Mouse (Mus musculus) urinary bladder, adult 18-20 months (tissue): ENCODE measurements around the gene Scnm1.
"Not testable (repeated sequence)": the region's sequence is repeated elsewhere in the genome, so short reads cannot be mapped to it uniquely, and the experiment has no call there.

ENCODE experiments used
- DNase-seq, 2 experiments: peaks; one replicate each; pipeline ENCODE4 v3.0.0; 2022; ENCODE audit warnings: low spot score in 2 of 2, mixed read lengths in 2 of 2

The Scnm1 gene

DNA sequence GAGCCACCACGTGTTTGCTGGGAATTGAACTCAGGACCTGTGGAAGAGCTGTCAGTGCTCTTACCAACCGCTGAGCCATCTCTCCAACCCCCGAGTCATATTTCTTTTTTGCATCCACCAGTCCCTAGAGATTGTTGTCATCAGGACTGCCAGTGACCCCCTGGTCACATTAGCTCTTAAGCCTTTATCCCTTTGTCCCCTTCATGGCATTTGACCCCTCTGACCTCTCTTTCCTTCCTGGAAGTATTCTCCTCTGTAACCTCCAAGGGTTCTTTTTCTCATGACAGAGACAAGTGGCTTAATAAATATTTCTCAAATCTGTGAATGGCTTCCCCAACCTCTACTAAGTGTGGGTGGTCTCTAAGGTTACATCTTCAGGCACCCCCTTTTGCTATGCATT lies 14.1 kb upstream of the Scnm1 start:
- DNase-seq, result no peak

DNA sequence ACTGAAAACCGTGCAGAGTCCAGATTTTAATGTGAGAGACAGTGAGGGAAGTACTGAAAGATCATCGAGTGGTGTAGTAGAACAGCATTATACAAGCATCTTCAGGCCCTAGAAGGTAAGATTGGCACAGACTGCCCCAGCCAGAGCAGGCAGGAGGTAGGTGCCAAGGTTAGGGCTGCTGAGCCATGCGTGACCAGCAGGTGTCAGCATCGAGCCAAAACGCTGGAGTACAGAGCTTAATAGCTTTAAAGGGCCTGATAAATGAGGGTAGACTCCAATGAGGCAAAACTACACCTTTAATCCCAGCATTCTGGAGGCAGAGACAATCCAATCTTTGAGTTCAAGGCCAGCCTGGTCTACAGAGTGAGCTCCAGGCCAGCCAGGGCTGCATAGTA lies 8.8 kb upstream of the Scnm1 start:
- DNase-seq, result peak; percentile 74 to 84

DNA sequence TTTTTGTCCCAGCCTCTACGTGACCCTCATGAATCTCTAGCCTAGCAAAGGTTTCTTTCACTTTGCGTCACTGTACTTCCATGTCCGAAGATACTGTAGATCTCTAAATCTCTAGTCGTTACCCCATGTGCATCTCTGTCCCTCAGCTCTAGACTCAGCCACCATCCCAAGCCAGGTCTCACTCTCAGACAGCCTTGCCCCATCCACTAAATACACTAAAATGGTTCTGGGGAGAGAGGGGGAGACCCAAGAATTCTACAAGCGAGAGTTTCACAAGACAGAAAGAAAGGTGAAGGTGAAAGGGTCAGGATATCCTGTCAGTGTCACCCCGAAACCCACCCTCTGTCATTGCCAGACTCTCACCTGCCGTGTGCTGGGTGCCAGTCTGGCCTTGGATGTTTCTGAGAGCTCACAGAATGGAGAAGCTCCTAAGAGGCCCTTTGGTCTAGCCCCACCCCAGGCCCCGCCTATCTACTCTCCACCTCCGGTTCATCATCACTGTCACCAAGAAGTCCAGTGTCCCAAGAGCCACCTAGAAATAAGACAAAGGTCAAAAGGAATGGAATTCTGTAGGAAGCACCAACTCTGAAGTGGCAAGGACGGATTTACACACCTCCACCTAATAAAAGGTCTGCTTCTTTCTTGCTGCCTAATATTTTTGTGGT lies 8.3 kb upstream of the Scnm1 start, which contains the start of gene Tnfaip8l2:
Gene Tnfaip8l2, minus strand, starts transcription at position 409 of the 665 bp plus-strand sequence.
- DNase-seq, result no peak

DNA sequence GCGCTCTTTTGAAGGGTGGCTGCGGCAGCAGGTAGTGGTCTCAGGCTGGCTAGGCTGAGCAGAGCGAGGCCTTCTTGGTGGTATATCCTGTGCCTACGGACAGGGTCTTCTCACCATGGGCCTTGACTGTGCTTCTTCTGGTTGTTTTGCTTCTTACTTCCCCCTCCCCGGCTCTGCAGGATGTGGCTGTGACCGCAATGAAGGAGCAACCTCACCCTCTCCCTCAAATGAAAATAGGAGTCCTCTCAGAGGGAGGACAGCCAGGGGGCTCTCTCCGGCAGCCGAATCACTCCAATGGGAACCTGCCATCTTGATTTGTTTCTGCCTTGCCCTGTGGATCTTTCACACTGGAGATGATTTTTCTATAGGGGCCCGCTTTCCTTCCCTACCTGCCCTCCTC lies 7.7 kb upstream of the Scnm1 start:
- DNase-seq, result no peak

GRCm38 (mm10) chr3:95140795-95141194 lies 7.0 kb upstream of the Scnm1 start:
- no peak for DNase-seq

GRCm38 (mm10) chr3:95140289-95140595 lies 6.4 kb upstream of the Scnm1 start:
- no peak for DNase-seq

GRCm38 (mm10) chr3:95139586-95140288 lies 5.9 kb upstream of the Scnm1 start:
- DNase-seq, result no peak

DNA sequence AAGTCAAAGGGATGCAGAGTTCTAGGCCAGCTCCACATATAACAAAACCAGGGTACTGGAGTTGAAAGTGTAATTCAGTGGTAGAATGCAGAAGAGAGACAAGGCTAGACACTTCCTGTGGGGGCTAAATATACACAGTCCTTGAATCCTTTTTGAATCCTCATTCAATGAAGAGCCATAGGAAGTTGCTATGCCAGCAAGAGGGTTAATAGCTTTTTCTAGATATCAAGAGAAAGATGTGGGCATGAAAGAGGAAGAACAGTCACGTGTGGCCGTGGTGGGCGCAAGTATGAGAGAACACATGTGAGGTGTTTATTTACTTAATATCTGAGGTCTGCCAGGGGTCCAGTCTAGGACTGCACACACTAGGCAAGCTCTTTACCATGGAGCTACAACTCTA lies 2.5 kb upstream of the Scnm1 start:
- DNase-seq, result no peak

DNA sequence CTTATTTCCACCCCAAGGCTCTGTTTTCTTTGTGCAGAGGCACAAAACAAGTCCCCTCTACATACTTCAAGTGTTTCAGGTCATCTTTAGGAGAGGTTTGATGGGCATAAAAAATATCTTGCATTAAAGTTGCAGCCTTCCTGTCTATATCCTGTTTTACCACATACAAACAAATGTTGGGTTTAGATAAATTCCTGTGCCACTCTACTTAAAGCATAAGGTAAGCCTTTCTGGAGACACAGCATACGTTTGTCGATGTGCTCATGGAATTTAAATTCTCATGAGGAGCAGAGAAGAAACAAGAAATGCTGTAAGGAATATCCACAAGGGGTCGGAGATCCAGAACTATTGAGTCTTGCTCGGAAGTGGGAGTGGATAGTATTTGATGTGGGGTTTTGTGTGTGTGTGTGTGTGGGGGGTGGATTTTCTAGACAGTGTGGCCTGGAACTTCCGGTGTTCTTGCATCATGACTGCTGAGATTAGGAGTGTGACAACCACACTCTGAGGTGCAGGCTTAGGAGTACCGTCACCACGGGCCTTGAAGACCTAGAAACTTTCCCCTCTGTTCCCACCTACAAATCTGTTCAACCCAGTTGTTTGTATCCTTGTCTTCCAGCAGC lies 1.7 kb upstream of the Scnm1 start:
- no peak for DNase-seq

- peak in 1 of 2 experiments; percentile 53 for DNase-seq
These were observed 1.2 kb upstream of the Scnm1 start for GRCm38 (mm10) chr3:95135023-95135422.

DNA sequence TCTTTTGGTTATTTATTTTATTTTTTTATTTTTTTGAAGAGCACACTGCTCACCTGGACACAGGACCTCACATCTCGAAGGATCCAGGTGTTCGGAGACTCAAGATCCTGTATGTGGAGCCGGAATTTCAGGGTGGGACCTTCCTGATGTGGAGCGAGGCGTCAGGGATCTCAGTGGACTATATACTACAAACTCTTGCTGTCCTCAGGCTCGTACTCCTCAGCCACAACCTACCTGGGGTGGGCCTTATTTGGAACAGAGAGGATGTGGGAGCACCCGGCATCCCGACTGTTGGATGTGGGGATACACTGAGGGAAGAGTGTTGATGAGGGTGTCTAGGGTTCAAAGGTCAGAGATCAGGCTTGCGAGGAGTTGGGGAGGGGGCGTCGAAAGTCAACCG lies 322 bp upstream of the Scnm1 start:
- DNase-seq, result not testable (repeated sequence)

DNA sequence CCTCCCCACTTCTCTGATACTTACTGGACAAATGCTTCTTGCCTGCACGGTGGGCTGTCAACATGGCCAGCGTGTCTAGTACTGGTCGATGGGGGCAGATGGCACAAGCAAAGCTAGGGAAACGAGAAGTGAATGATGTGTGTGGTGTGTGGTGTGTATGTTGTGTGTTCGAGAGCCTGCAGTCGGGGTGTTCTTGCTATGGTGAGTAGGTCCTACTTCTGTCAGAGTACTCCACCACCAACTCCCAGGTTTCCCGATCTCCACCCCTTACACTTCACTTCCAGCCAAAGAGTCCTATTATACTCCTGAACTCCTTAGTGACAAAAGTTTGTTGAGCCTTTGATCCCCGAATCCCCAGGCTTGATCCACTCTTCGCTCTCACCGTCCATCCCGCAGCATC lies 635 bp downstream of the Scnm1 start:
- no peak for DNase-seq

DNA sequence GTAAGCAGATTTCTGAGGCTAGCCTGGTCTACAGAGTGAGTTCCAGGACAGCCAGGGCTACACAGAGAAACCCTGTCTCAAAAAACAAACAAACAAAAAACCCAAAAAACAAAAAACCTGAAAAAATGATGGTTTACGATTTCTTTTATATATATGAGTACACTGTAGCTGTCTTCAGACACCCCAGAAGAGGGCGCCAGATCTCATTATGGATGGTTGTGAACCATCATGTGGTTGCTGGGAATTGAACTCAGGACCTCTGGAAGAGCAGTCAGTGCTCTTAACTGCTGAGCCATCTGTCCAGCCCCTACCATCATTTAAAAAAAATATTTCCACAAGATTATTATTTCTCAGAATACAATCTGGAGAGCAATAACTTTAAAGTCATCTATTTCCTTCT lies 1.4 kb downstream of the Scnm1 start:
- DNase-seq, result not testable (repeated sequence)

DNA sequence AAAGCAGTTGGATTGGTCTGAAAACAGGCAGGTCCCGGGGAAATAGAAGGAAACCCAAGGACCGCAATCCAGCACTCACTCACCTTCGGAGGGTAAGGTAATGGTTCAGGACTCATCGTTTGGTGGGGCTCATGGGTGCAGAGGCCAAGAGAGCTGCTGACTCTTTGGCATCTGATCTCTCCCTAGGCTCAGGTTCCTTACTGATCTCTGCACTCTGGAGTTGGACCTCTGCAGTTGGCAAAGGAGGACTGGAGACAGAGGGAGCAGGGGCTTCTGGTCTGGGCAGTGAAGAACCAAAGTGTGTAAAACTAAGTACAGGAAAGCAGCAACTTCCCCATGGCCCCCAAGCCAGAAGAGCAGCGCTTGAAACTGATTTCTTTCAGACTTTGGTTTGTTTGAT lies 3.7 kb downstream of the Scnm1 start:
- no peak for DNase-seq

DNA sequence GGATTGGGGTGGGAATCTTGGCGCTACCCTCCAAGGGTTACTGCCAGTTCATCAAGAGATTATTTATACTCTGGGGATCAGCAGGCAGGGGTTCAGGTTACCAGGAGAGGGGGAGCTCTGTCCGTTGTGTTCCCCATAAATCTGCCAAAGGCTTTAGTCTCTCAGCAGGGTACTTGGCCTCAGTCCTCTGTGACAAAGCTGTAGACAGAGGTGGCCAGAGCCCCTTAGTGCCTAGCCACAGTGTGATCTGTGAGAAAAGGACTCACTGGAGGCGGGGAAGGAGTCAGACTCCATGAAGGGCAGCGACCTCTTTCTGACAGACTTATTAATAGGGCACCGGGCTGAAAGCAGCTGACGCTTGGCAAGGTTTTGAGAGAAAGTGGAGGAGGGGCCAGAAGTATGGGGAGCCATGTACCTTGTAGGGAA lies 4.6 kb downstream of the Scnm1 start:
- no peak for DNase-seq

DNA sequence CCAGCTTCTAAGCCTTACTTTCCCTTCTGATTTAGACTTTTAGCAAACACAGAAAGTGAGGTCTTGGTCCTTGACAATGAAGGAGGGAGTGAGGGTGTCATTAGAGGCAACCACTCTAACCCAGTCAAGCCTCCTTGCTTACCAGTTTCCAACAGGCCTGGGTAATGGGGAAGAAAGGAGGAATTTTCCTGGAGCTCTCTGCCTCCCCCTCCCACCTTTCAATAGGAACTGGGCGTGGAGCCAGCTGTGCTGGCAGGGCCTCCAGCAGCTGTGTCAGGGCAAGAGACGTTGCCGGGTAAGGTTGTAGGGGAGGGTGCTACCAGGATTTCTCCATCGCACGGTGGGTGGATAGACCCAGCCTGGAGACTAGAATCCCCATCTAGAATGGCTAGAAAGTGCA lies 8.8 kb downstream of the Scnm1 start:
- DNase-seq, result no peak

DNA sequence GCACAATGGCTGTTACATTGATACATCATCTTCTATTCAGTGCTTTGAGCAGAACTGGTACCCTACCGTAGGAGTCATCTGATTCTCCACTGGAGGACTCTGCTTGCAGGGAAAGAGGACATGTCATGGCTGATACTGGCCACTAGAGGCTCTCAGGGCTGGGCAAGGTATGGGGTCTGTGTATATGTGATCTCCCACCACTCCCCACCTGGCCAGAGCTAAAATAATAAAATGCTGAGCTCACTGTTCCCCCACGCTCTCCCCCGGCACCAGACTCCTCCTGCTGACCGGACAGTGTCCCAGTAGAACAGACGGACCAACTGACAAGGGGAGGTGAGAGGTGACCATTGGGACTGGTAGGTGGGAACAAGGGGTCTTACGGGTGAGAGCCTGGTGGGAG lies 9.6 kb downstream of the Scnm1 start, which contains the start of gene Tmod4:
Gene Tmod4, plus strand, starts transcription at position 231 of the 400 bp plus-strand sequence.
- no peak for DNase-seq

DNA sequence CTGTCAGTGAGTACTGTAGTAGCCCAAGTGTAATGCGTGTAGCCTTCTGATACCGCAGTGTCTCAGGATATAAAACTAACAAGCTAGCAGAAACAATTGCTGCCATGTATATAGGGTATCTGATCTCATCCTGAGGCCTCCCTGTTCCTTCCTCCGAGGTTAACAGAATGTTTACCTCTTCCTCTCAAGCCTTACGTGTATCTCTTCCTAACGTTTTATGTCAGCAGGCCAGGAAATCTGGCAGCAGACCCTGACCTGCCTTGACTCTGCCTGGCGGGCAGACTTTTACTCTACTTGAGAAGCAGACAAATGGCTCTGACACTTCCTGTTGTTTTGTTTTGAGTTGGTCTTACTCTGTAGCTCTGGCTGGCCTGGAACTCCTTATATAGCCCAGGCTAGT lies 12.2 kb downstream of the Scnm1 start:
- DNase-seq, result no peak

GRCm38 (mm10) chr3:95117751-95118150 lies 16.1 kb downstream of the Scnm1 start:
- DNase-seq, result no peak

DNA sequence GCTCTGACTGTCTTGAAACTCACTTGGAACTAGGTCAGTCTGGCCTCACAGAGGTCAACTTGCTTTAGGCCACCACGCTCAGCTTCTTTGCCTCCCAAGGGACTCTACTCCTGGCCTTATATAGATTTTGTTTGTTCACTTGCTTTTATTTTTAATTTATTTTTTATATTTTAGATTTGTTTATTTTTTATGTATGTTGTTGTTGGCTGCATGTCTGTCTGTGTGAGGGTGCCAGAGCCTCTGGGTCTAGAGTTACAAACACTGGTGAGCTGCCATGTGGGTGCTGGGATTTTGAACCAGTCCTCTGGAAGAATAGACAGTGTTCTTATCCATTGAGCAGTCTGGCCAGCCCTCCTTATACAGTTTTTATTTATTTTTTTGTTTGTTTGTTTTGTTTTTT lies 21.1 kb downstream of the Scnm1 start:
- no peak for DNase-seq

- DNase-seq, result peak; percentile 83 to 93
These were observed 22.7 kb downstream of the Scnm1 start, which contains the start of gene Vps72 for GRCm38 (mm10) chr3:95110911-95111726. TSS of gene Vps72 (plus strand) at chr3:95111022.

DNA sequence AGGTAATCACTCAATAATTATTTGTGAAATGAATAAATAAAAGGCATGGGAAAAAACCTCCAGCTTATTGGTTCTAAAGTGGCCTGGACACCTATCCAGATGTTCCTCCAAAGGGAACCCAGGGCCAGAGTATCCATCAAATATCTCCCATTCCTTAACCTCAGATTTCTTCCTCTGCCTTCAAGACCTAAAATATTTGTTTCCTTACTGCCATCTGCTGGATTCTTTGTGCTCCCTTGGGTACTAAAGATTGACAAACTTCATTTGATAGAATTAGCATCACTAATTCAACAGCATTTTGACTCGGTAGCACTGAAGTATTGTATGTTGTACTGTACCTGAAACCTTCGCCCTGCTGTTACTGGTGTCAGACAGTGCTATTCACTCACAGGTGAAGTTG lies 25.9 kb downstream of the Scnm1 start:
- no peak for DNase-seq
